In genomic region chr11:29374274-29374656, GRCm38 (mm10) we compare ENCODE assay signal across 8 mouse cellular contexts. TPM values are rescaled to one million over a fixed set of nuclear protein-coding genes. Genes with fewer than 3 reads are reported as not detected.
DNase-seq lines count a peak whose midpoint lies in the region; ATAC-seq and TF ChIP-seq lines count a peak whose summit lies in the region.

No protein-coding gene starts in this region.

- DNase-seq in kidney, adult 9 months = peak; percentile 7
- no peak for DNase-seq in kidney, postnatal 4 days
- DNase-seq in Patski (ENCODE audit: low read depth, low spot score) = no peak
- DNase-seq in liver, adult 2 months (ENCODE audit: extremely low read depth, low read depth, low spot score) = peak; percentile 5
- DNase-seq in cerebellum, adult 8-10 months = no peak
- DNase-seq in urinary bladder, adult 2 months (ENCODE audit: low spot score) = no peak

- peaks cover 16% of the 10 kb centered on the region for H3K4me1 ChIP-seq in forebrain, embryonic 13.5 days
- H3K4me1 ChIP-seq in liver, adult 2 months (ENCODE audit: control insufficient read depth, insufficient read depth, low read length) = no peaks in the 10 kb centered on the region
- no peaks in the 10 kb centered on the region for H3K4me1 ChIP-seq in stomach, embryonic 14.5 days (ENCODE audit: control insufficient read depth, insufficient read depth, low read length)

- H3K4me2 ChIP-seq in forebrain, embryonic 13.5 days = peak overlapping the region; percentile 62
- peak overlapping the region; percentile 44 for H3K4me2 ChIP-seq in stomach, embryonic 14.5 days (replicated peaks; ENCODE audit: low read depth, low read length)

- no peaks in the 10 kb centered on the region for H3K9me3 ChIP-seq in forebrain, embryonic 13.5 days (replicated peaks)
- H3K9me3 ChIP-seq in stomach, embryonic 14.5 days (ENCODE audit: control insufficient read depth, low read depth, low read length) = no peaks in the 10 kb centered on the region

- CTCF ChIA-PET in Patski (lab: Charles Lee) = no interaction called here

- TF ChIP-seq CTCF in Patski (IDR thresholded peaks at IDR 0.05) = no peak
- TF ChIP-seq CTCF in liver, adult 2 months (IDR thresholded peaks at IDR 0.05; ENCODE audit: low read depth, low read length) = no peak

- in situ Hi-C loops in Patski (cut with MboI; ENCODE audit: low pct_unique_long_range_greater_than_20kb) = no loop called here

- POLR2A ChIA-PET in Patski (lab: Charles Lee) = interaction anchor here (0.6 kb wide), 1 partner anchor 390 kb away, joined by 3 read pairs; no protein-coding TSS in a partner anchor

- peak overlapping the region; percentile 97 for H3K4me3 ChIP-seq in forebrain, embryonic 13.5 days
- H3K4me3 ChIP-seq in liver, adult 2 months (ENCODE audit: insufficient read depth, low read depth, low read length) = peak overlapping the region; percentile 73
- H3K4me3 ChIP-seq in stomach, embryonic 14.5 days (ENCODE audit: low read depth, low read length) = peak overlapping the region; percentile 90

- H3K27me3 ChIP-seq in Patski = peaks cover 27% of the 10 kb centered on the region
- no peaks in the 10 kb centered on the region for H3K27me3 ChIP-seq in forebrain, embryonic 13.5 days
- H3K27me3 ChIP-seq in liver, adult 2 months (ENCODE audit: control insufficient read depth, insufficient read depth, low read length) = no peaks in the 10 kb centered on the region
- no peaks in the 10 kb centered on the region for H3K27me3 ChIP-seq in stomach, embryonic 14.5 days (ENCODE audit: control insufficient read depth, insufficient read depth, low read length)

- H3K9ac ChIP-seq in forebrain, embryonic 13.5 days = peak overlapping the region; percentile 96
- peak overlapping the region; percentile 75 for H3K9ac ChIP-seq in liver, adult 2 months (ENCODE audit: low read depth, low read length)
- H3K9ac ChIP-seq in stomach, embryonic 14.5 days (replicated peaks; ENCODE audit: low read depth, low read length) = peak overlapping the region; percentile 85

- H3K27ac ChIP-seq in forebrain, embryonic 13.5 days = peak overlapping the region; percentile 99
- H3K27ac ChIP-seq in liver, adult 2 months (replicated peaks; ENCODE audit: insufficient read depth, low read depth, low read length) = no peak overlapping the region
- H3K27ac ChIP-seq in stomach, embryonic 14.5 days (ENCODE audit: low read length) = peak overlapping the region; percentile 93

- no peaks in the 10 kb centered on the region for H3K79me2 ChIP-seq in liver, adult 2 months (ENCODE audit: control insufficient read depth, insufficient read depth, low read length)

- TF ChIP-seq POLR2A in liver, adult 2 months (IDR thresholded peaks at IDR 0.05; ENCODE audit: extremely low read depth, insufficient read depth, low read length) = no peak

- peaks cover 10% of the 10 kb centered on the region for H3K36me3 ChIP-seq in forebrain, embryonic 13.5 days (ENCODE audit: poor library complexity, severe bottlenecking)
- H3K36me3 ChIP-seq in liver, adult 2 months (ENCODE audit: control insufficient read depth, insufficient read depth, low read length) = no peaks in the 10 kb centered on the region
- no peaks in the 10 kb centered on the region for H3K36me3 ChIP-seq in stomach, embryonic 14.5 days (ENCODE audit: control insufficient read depth, insufficient read depth, low read length)

- ATAC-seq in Patski = peak; percentile 15
- peak; percentile 11 for ATAC-seq in forebrain, embryonic 13.5 days
- ATAC-seq in stomach, embryonic 14.5 days (ENCODE audit: insufficient number of reproducible peaks, insufficient read depth, low FRiP score, low read depth) = no peak; the same call in 1 of the 2 replicates

- under 1% methylated on average over 8 of the region's 8 CpGs for WGBS in forebrain, embryonic 13.5 days
- WGBS in liver, adult 2 months = 4% methylated on average over 8 of the region's 8 CpGs
- WGBS in stomach, embryonic 14.5 days = under 1% methylated on average over 8 of the region's 8 CpGs

RNA-seq across cellular contexts. Expression of gene Ccdc88a, which starts 0.8 kb away (rescaled TPM):
- polyA plus RNA-seq in Patski (2021) = 11.5 TPM
- 75.2 and 80.6 TPM in 2 replicates for polyA plus RNA-seq in forebrain, embryonic 13.5 days (2015; fragmentation: Nextera tagmentation; extraction: Ambion mirVana)
- 1.7 and 1.8 TPM in 2 replicates for total RNA-seq in liver, adult 2 months (2014; rRNA removed)
- polyA plus RNA-seq in liver, adult 2 months (2012; rRNA removed) = 0.09 and 0.10 TPM in 2 replicates
- 24.1 and 29.3 TPM in 2 replicates for polyA plus RNA-seq in stomach, embryonic 14.5 days (2014; fragmentation: Nextera tagmentation; extraction: Ambion mirVana)
- 6.0 and 6.1 TPM in 2 replicates for polyA plus RNA-seq in urinary bladder, adult 2 months (2012; rRNA removed)

Comparison
In these comparisons a context has a peak if more than half of its experiments do, and no peak if none do; other contexts are left out.
1. DNase-seq: peak in kidney, adult 9 months (single experiment) and liver, adult 2 months (single experiment); none in kidney, postnatal 4 days (0 of 2), Patski (single experiment), cerebellum, adult 8-10 months (single experiment) and urinary bladder, adult 2 months (single experiment).
2. Peak in every context shown above with its lines, with median percentiles within 50 percentile points of each other: H3K4me3 ChIP-seq and H3K9ac ChIP-seq.